Mouse (Mus musculus) forebrain, embryonic 11.5 days (tissue): ENCODE data around the gene Ahnak2. TPM values are rescaled to one million over a fixed set of nuclear protein-coding genes. Genes with fewer than 3 reads are reported as not detected.

Experiments
- ATAC-seq: fragments of 200-750 bp; cut with Nextera tagmentation; replicated peaks from 2 replicates; pipeline ENCODE4 v1.8.0; 2017; ENCODE audit warnings: moderate TSS enrichment; ENCODE audit not compliant: low FRiP score
- DNase-seq: peaks from one replicate; pipeline ENCODE4 v3.0.0-alpha.2; 2017; ENCODE audit warnings: low spot score
- H3K27ac ChIP-seq: fragments of 300-500 bp; sonication (generic); 2 replicates; pipeline ENCODE4 v1.5.1; 2014; ENCODE audit warnings: low read depth, low read length
- H3K27me3 ChIP-seq: fragments of 300-500 bp; sonication (generic); 2 replicates; pipeline ENCODE4 v1.6.1; 2014; ENCODE audit warnings: mild to moderate bottlenecking, low read length, mixed read lengths; ENCODE audit not compliant: control insufficient read depth, insufficient read depth
- H3K36me3 ChIP-seq: fragments of 300-500 bp; sonication (generic); 2 replicates; pipeline ENCODE4 v1.6.1; 2014; ENCODE audit warnings: mild to moderate bottlenecking, low read length, moderate library complexity, mixed read lengths; ENCODE audit not compliant: control insufficient read depth, insufficient read depth
- H3K4me1 ChIP-seq: fragments of 300-500 bp; sonication (generic); replicated peaks from 2 replicates; pipeline ENCODE4 v1.6.1; 2014; ENCODE audit warnings: low read length, mixed read lengths; ENCODE audit not compliant: control insufficient read depth, insufficient read depth
- H3K4me2 ChIP-seq: fragments of 300-500 bp; sonication (generic); 2 replicates; pipeline ENCODE4 v1.6.1; 2014; ENCODE audit warnings: low read depth, mild to moderate bottlenecking, low read length, moderate library complexity, mixed read lengths; ENCODE audit not compliant: severe bottlenecking
- H3K4me3 ChIP-seq: fragments of 300-500 bp; sonication (generic); 2 replicates; pipeline ENCODE4 v1.5.1; 2014; ENCODE audit warnings: low read depth, low read length
- H3K9ac ChIP-seq: fragments of 300-500 bp; sonication (generic); 2 replicates; pipeline ENCODE4 v1.6.1; 2014; ENCODE audit warnings: low read length
- H3K9me3 ChIP-seq: fragments of 300-500 bp; sonication (generic); 2 replicates; pipeline ENCODE4 v1.6.1; 2016; ENCODE audit warnings: low read length, mixed read lengths; ENCODE audit not compliant: control insufficient read depth
- WGBS: fragments of 180-500 bp; shearing (Covaris S2); extraction: QIAGEN DNeasy Blood & Tissue Kit; methylation state at CpG from one replicate; pipeline ENCODE4 v1.1.7; 2014; 5-methylcytosine and 5-hydroxymethylcytosine counted together
- polyA plus RNA-seq: library from polyadenylated mRNA; unstranded; fragments of >200 nt; fragmentation: Nextera tagmentation; extraction: Ambion mirVana; gene quantifications from 2 replicates; pipeline ENCODE4 v1.2.1, GENCODE M21; 2014

The Ahnak2 gene
- polyA plus RNA-seq, 1 experiment from 2014 or later, result 0.08 TPM

DNA sequence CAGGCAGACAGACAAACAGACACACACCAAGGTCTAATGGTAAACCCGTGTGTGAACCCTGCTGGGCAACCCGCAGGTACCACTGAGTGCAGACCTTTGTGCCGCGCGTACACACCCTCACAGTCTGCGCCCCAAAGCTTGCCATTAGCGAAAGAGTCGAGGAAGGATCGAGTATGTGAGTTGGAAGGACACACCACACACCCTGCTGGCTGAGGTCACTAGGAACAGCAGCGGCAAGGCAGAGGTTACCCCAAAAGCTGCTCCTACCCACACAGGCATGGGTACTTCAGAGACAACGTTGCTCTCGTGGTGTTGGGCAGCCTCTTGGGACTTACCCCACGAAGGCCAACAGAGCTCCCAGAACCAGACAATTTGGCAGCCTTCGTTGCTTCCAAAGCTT, 30.2 kb downstream of the Ahnak2 start:
- Histone ChIP-seq H3K36me3 (no peaks in the 10 kb centered on the region), H3K4me2 (no peak overlapping the region), H3K4me3 (no peak overlapping the region), H3K4me1 (no peaks in the 10 kb centered on the region), H3K27me3 (no peaks in the 10 kb centered on the region), H3K9me3 (peaks cover 4% of the 10 kb centered on the region; the same call in 1 of the 2 replicates), H3K9ac (no peak overlapping the region), H3K27ac (no peak overlapping the region)
- DNase-seq (peak; percentile 46), ATAC-seq (no peak)
- WGBS, result 88% methylated on average over 14 of the region's 14 CpGs

DNA sequence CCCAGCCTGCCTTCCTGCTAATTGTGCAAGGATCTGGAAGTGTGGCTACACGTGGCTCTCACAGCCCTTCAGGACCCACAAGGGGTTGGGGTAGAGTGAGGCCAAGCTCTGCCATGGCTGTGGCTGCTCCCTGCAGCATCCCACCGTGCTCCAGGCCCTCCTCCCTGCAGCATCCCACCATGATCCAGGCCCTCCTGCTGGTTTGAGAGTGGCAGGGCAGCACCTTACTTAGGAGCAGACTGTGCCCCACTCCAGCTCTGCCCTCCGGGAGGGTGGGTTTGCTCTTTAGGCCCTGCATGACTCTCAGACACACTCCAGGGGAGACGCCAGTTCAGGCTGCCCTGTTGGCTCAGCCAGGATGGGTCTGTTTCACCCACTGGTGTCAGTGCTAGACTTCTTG, 32.1 kb downstream of the Ahnak2 start:
- H3K9me3 ChIP-seq, result peaks cover 2% of the 10 kb centered on the region; the same call in 1 of the 2 replicates
- H3K36me3 ChIP-seq, result no peaks in the 10 kb centered on the region
- no peak overlapping the region for H3K4me2 ChIP-seq
- H3K9ac ChIP-seq, result no peak overlapping the region
- peak; percentile 46 for DNase-seq
- ATAC-seq, result no peak
- 80% methylated on average over 4 of the region's 4 CpGs for WGBS
- no peaks in the 10 kb centered on the region for H3K27me3 ChIP-seq
- no peaks in the 10 kb centered on the region for H3K4me1 ChIP-seq
- H3K27ac ChIP-seq, result no peak overlapping the region
- no peak overlapping the region for H3K4me3 ChIP-seq

DNA sequence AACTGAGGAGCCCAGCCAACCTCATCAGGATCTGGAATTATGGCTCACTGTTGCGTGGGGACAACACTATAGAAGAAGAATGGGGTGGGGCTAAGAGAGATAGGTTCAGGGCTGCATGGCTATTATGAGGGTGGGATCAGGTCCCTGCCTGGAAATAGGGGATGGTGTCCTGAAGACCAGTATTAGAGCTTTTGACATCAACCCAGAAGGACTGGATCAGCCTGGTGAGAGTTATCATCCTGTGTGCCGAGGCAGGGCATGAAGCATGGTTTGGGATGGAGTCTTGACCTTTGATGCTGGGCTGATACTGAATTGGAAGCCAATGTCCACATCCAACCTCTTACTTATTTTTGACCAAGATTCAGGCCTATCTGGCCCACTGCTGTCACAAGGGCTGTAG, 32.7 kb downstream of the Ahnak2 start:
- WGBS, result 75% methylated on average over 2 of the region's 2 CpGs
- DNase-seq (no peak), ATAC-seq (no peak)
- Histone ChIP-seq H3K4me2 (no peak overlapping the region), H3K4me1 (no peaks in the 10 kb centered on the region), H3K9me3 (no peaks in the 10 kb centered on the region), H3K27me3 (no peaks in the 10 kb centered on the region), H3K36me3 (no peaks in the 10 kb centered on the region), H3K9ac (no peak overlapping the region), H3K27ac (no peak overlapping the region), H3K4me3 (no peak overlapping the region)

DNA sequence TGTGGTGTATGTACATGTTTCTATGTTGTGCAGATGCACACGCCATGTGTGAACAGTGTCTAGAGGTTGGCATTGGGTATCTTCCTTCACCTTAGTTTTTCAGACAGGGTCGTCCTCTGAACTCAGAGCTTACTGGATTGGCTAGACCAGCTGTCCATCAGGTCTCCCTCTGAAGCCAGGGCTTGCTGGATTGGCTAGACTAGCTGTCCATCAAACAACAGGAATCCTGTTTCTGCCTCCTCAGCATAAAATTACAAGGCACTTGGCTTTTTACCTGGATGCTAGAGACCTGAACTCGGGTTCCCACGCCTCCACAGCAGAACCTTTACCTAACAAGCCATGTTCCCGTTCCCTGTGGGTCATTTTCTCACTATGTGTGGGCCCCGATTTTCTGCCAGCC, 33.4 kb downstream of the Ahnak2 start:
- WGBS, result 81% methylated on average over 6 of the region's 6 CpGs
- Histone ChIP-seq H3K9ac (no peak overlapping the region), H3K4me1 (no peaks in the 10 kb centered on the region), H3K4me2 (no peak overlapping the region), H3K4me3 (no peak overlapping the region), H3K36me3 (no peaks in the 10 kb centered on the region), H3K27ac (no peak overlapping the region), H3K9me3 (no peaks in the 10 kb centered on the region), H3K27me3 (no peaks in the 10 kb centered on the region)
- DNase-seq (no peak), ATAC-seq (no peak)

DNA sequence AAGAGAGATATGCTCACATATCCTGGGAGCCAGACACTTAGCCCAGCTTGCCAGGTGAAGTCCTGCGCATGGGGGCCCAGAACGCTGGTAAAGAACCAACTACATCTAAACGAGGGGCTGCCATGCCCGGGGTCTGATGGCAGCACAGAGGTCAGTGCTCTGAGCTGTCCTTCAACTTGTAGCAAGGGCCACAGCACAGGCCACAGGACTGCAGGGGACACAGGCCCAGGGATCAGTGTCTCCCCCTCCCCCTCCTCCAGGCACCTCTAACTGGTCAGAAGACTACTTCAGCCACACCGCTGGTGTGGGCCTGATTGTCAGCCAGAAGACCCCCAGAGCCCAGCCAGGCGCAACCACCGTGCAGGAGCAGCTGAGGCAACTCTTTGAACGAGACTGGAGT, 34.3 kb downstream of the Ahnak2 start:
- WGBS, result 87% methylated on average over 8 of the region's 8 CpGs
- no peak overlapping the region for H3K4me3 ChIP-seq
- peak; percentile 45 for DNase-seq

DNA sequence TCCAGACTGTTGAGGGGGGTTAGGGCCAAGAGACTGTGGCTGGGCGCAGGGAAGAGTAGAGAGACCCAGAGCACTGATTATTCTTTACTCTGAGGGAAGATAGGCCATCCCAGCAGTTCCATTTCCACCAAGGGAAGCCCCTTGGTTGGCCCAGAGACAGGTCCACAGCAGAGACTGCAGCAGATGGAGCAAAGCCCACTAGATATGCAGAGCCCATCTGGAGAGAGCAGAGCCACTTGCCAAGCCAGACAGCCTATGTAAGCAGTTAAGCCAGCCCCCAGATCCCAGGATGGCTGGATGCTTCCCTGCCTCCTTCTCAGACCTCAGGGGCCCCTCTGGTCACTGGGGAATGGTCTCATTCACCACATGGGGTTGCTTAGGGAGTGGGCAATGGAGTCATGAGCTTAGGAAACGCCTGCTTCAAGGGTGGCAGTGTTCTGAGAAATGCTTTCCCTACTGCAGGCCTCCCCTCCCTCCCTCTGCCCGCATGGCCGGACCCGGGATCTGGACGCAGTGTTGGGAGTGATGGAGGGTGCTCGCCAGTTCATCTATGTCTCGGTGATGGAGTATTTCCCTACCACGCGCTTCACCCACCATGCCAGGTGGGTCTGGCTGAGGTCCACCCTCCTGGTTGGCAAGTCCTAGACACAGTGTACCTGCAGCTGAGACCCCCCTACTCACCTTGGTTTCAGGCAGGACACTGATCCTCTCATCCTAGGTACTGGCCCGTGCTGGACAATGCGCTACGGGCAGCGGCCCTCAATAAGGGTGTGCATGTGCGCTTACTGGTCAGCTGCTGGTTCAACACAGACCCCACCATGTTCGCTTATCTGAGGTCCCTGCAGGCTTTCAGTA, 35.2 kb downstream of the Ahnak2 start:
- no peaks in the 10 kb centered on the region for H3K4me1 ChIP-seq
- no peak overlapping the region for H3K4me3 ChIP-seq
- peak; percentile 42 for DNase-seq
- H3K9me3 ChIP-seq, result no peaks in the 10 kb centered on the region
- H3K27me3 ChIP-seq, result no peaks in the 10 kb centered on the region
- no peak overlapping the region for H3K4me2 ChIP-seq
- H3K27ac ChIP-seq, result no peak overlapping the region
- whole genome bisulfite sequencing, result 92% methylated on average over 16 of the region's 16 CpGs
- ATAC-seq, result no peak
- no peaks in the 10 kb centered on the region for H3K36me3 ChIP-seq
- no peak overlapping the region for H3K9ac ChIP-seq

More for the DNA sequence above, 34.3 kb downstream of the Ahnak2 start:
- Histone ChIP-seq H3K27me3 (no peaks in the 10 kb centered on the region), H3K4me2 (no peak overlapping the region), H3K9ac (no peak overlapping the region), H3K4me1 (no peaks in the 10 kb centered on the region), H3K36me3 (no peaks in the 10 kb centered on the region), H3K27ac (no peak overlapping the region), H3K9me3 (no peaks in the 10 kb centered on the region)
- ATAC-seq, result no peak

DNA sequence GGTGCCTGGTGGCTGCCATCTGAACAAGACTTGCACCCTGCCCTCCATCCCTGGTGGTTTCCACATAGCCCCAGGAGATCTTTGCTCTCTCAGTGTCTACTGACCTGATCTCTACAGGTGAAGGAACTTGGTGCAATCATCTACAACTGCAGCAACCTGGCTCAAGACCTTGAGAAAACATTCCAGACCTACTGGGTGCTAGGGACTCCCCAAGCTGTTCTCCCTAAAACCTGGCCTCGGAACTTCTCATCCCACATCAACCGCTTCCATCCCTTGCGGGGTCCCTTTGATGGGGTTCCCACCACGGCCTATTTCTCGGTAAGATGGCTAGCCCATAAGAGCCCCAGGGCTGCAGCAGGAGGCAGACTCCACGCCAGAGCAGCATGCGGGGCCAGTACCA, 35.9 kb downstream of the Ahnak2 start:
- Histone ChIP-seq H3K27me3 (no peaks in the 10 kb centered on the region), H3K9me3 (no peaks in the 10 kb centered on the region), H3K27ac (no peak overlapping the region), H3K4me1 (no peaks in the 10 kb centered on the region), H3K9ac (no peak overlapping the region), H3K36me3 (no peaks in the 10 kb centered on the region), H3K4me2 (no peak overlapping the region), H3K4me3 (no peak overlapping the region)
- DNase-seq, result no peak
- no peak for ATAC-seq
- 88% methylated on average over 7 of the region's 7 CpGs for WGBS

DNA sequence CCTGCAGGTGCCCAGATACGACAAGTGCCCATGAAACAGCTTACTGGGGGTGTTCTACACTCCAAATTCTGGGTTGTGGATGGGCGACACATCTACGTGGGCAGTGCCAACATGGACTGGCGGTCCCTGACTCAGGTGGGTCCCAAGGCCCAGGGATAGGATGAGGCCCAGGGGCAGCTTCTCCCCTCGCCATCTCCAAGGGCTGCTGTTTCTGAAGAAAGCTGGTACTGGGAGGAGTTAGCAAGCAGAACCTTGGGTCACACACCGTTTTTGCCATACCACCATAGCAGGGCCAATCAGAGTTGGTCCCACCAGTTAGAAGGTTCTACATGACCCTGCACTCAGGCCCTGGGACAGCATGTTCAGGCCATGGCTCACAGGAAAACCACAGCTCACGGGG, 37.5 kb downstream of the Ahnak2 start:
- Histone ChIP-seq H3K27me3 (no peaks in the 10 kb centered on the region), H3K27ac (no peak overlapping the region), H3K9me3 (no peaks in the 10 kb centered on the region), H3K36me3 (no peaks in the 10 kb centered on the region), H3K4me1 (no peaks in the 10 kb centered on the region), H3K4me3 (no peak overlapping the region), H3K4me2 (no peak overlapping the region), H3K9ac (no peak overlapping the region)
- 90% methylated on average over 7 of the region's 7 CpGs for WGBS
- ATAC-seq, result no peak
- peak; percentile 41 for DNase-seq

DNA sequence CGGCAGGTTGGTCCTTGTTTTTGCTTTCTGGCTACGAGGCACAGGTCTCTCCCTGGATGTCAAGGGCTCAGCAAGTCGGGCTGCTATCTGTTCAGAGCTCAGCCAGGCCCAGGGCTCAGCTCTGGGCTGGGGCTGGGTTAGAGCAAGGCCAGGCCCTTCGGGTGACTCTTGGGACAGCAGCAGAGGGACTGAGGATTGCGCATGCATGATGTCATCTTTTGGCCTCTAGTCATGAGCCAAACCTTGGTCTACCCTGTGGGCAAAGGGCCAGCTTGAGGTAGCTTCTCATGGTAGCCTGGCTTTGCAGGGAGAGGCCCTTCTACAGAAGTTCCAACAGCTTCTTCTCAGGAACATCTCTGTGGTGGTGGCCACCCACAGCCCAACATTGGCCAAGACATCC, 38.3 kb downstream of the Ahnak2 start:
- no peak overlapping the region for H3K4me3 ChIP-seq
- no peak overlapping the region for H3K4me2 ChIP-seq
- ATAC-seq (no peak), DNase-seq (no peak)
- WGBS, result 87% methylated on average over 5 of the region's 5 CpGs
- H3K9ac ChIP-seq, result no peak overlapping the region
- H3K9me3 ChIP-seq, result no peaks in the 10 kb centered on the region
- H3K27ac ChIP-seq, result no peak overlapping the region
- H3K4me1 ChIP-seq, result no peaks in the 10 kb centered on the region
- no peaks in the 10 kb centered on the region for H3K27me3 ChIP-seq
- H3K36me3 ChIP-seq, result no peaks in the 10 kb centered on the region
